Mouse (Mus musculus): ENCODE measurements around the gene Psg17. TPM values are rescaled to one million over a fixed set of nuclear protein-coding genes. Genes with fewer than 3 reads are reported as not detected.
"Not testable (repeated sequence)": the region's sequence is repeated elsewhere in the genome, so short reads cannot be mapped to it uniquely, and the experiment has no call there.

Psg17 gene
- 0.12 TPM in 1 of 2 replicates, not detected in the other for polyA plus RNA-seq (2016; fragmentation: Nextera tagmentation; extraction: Ambion mirVana)

DNA sequence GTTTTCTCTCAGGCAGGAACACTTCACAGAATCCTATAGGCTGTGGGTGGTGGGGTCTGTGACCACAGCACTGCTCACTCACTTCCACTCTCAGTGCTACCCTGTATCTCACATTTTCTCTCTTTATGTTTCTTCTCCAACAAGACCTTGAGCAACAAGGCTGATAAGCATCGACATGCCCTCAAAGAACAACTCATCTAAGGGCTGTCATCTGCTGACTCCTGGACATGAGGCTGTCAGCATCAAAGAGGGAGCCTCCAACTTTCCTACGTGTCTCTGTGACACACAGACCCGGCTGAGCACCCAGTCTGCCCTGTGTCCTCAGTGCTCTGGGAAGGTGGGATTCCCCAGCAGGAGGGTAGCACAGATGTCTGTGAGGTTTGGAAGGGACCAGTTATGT lies at the start of gene Psg17:
Gene Psg17, minus strand, starts transcription at position 101 of the 400 bp plus-strand sequence.
- Histone ChIP-seq H3K36me3 (replicated peaks) (no peaks in the 10 kb centered on the region), H3K9ac (no peak within 1 kb of the TSS), H3K4me2 (no peak within 1 kb of the TSS), H3K4me3 (replicated peaks) (no peak within 1 kb of the TSS), H3K9me3 (no peaks in the 10 kb centered on the region), H3K4me1 (no peaks in the 10 kb centered on the region), H3K27ac (no peak within 1 kb of the TSS), H3K27me3 (no peaks in the 10 kb centered on the region; the same call in 1 of the 2 replicates)
- no peak for ATAC-seq (ENCODE audit: low FRiP score)
- 78% methylated on average over 3 of the region's 3 CpGs for WGBS

DNA sequence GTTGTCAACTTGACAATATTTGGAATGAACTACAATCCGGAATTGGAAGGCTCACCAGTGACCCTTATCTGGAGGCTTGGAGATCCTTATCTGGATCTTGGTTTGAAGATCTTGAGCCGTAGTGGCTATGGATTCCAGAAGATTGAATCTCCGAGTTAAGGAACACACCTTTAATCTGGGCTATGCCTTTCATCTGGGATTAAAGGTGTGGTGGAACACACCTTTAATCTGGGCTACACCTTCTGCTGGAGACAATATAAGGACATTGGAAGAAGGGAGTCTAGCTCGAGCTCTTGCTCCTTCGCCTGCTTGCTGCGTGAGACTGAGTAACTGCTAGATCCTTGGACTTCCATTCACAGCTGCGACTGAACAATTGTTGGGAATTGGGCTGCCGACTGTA lies 49.6 kb upstream of the Psg17 start, which contains the start of gene Pglyrp1:
Gene Pglyrp1, plus strand, starts transcription at position 301 of the 400 bp plus-strand sequence.
- not testable (repeated sequence) for H3K4me2 ChIP-seq; H3K9ac ChIP-seq; H3K9me3 ChIP-seq; H3K27ac ChIP-seq; H3K36me3 ChIP-seq (replicated peaks); ATAC-seq (ENCODE audit: low FRiP score); H3K4me1 ChIP-seq; H3K27me3 ChIP-seq; H3K4me3 ChIP-seq (replicated peaks)
- whole genome bisulfite sequencing, result 100% methylated on average over 1 of the region's 8 CpGs

- Histone ChIP-seq H3K36me3 (replicated peaks) (no peaks in the 10 kb centered on the region), H3K4me3 (replicated peaks) (no peak overlapping the region), H3K4me2 (no peak overlapping the region), H3K27ac (no peak overlapping the region), H3K27me3 (no peaks in the 10 kb centered on the region), H3K4me1 (peaks cover 6% of the 10 kb centered on the region; the same call in 1 of the 2 replicates), H3K9ac (no peak overlapping the region), H3K9me3 (no peaks in the 10 kb centered on the region)
- WGBS, result 91% methylated on average over 2 of the region's 2 CpGs
- no peak for ATAC-seq (ENCODE audit: low FRiP score)
Measured at GRCm38 (mm10) chr7:18868491-18868890, 47.1 kb upstream of the Psg17 start.

GRCm38 (mm10) chr7:18862801-18863200 lies 41.4 kb upstream of the Psg17 start:
- Histone ChIP-seq H3K36me3 (replicated peaks) (no peaks in the 10 kb centered on the region), H3K27me3 (no peaks in the 10 kb centered on the region), H3K9ac (no peak overlapping the region), H3K4me3 (replicated peaks) (no peak overlapping the region), H3K4me2 (no peak overlapping the region), H3K4me1 (no peaks in the 10 kb centered on the region), H3K9me3 (no peaks in the 10 kb centered on the region), H3K27ac (no peak overlapping the region)
- 84% methylated on average over 6 of the region's 6 CpGs for WGBS
- ATAC-seq (ENCODE audit: low FRiP score), result no peak

DNA sequence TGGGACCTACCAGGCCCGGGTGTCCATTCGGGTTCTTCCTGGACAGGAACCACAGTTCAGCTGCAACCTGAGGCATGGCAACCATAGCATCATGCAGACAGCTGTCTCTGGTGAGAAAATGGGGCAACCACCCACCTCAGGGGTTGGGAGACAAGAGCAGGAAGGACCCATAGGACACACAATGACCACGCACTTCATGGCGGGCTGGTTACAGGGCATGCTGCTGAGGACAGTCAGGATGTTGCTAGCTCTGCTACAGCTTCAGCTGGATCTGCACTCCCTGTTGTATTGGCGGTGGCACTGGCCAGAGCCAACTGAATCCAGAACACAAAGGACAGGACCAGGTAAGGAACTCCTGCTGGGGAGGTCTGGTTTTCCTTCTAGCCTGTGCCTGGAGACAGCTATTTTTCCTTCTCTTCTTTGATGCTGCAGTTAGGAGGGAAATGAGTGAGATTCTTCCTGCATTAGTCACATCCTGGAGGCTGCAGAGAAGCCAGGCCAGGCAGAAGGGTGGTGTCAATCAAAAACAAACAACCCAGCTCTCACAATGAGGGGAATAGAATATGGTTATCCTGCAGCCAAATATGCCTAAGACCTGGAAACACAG lies 37.0 kb upstream of the Psg17 start:
- 81% methylated on average over 5 of the region's 5 CpGs for whole genome bisulfite sequencing
- H3K9me3 ChIP-seq, result no peaks in the 10 kb centered on the region
- no peak overlapping the region for H3K9ac ChIP-seq
- ATAC-seq (ENCODE audit: low FRiP score), result no peak
- H3K4me3 ChIP-seq (replicated peaks), result no peak overlapping the region
- no peaks in the 10 kb centered on the region for H3K4me1 ChIP-seq
- no peaks in the 10 kb centered on the region for H3K36me3 ChIP-seq (replicated peaks)
- H3K27ac ChIP-seq, result no peak overlapping the region
- H3K4me2 ChIP-seq, result no peak overlapping the region
- H3K27me3 ChIP-seq, result no peaks in the 10 kb centered on the region

GRCm38 (mm10) chr7:18848395-18848794 lies 27.0 kb upstream of the Psg17 start:
- Histone ChIP-seq H3K36me3 (replicated peaks) (no peaks in the 10 kb centered on the region), H3K4me2 (no peak overlapping the region), H3K27me3 (no peaks in the 10 kb centered on the region), H3K9me3 (no peaks in the 10 kb centered on the region), H3K4me3 (replicated peaks) (no peak overlapping the region), H3K9ac (no peak overlapping the region), H3K4me1 (no peaks in the 10 kb centered on the region), H3K27ac (no peak overlapping the region)
- 97% methylated on average over 1 of the region's 1 CpGs for WGBS
- ATAC-seq (ENCODE audit: low FRiP score), result no peak

DNA sequence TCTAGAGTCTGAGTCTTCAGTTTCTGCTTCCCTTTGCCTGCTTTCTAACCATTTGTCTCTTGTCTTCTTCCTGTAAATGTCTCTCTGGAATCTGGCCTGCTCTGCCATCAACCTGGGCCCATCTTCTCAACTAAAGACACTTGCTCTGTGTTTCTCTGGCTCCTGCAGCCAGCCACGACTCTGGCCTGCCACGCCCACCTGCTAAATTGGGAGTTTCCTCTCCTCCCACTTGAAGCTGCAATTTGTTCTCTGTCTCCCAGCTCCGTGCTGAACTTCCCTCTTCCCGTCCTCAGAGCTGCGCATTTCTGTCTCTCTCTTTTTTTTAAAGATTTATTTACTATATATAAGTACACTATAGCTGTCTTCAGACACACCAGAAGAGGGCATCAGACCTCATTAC lies 23.4 kb upstream of the Psg17 start:
- Histone ChIP-seq H3K4me1 (peaks cover 13% of the 10 kb centered on the region; the same call in 1 of the 2 replicates), H3K27me3 (no peaks in the 10 kb centered on the region), H3K9ac (no peak overlapping the region), H3K36me3 (replicated peaks) (no peaks in the 10 kb centered on the region), H3K9me3 (no peaks in the 10 kb centered on the region), H3K4me3 (replicated peaks) (no peak overlapping the region), H3K27ac (no peak overlapping the region), H3K4me2 (no peak overlapping the region)
- ATAC-seq (ENCODE audit: low FRiP score), result no peak
- WGBS, result 56% methylated on average over 5 of the region's 5 CpGs

GRCm38 (mm10) chr7:18841174-18841567 lies 19.8 kb upstream of the Psg17 start:
- Histone ChIP-seq H3K9ac (no peak overlapping the region), H3K9me3 (no peaks in the 10 kb centered on the region), H3K27me3 (no peaks in the 10 kb centered on the region), H3K36me3 (replicated peaks) (no peaks in the 10 kb centered on the region), H3K4me1 (peaks cover 13% of the 10 kb centered on the region; the same call in 1 of the 2 replicates), H3K4me2 (peak overlapping the region; percentile 57; the same call in 1 of the 2 replicates), H3K4me3 (replicated peaks) (no peak overlapping the region; the same call in 1 of the 2 replicates), H3K27ac (no peak overlapping the region)
- whole genome bisulfite sequencing, result 45% methylated on average over 1 of the region's 1 CpGs
- no peak for ATAC-seq (ENCODE audit: low FRiP score)

DNA sequence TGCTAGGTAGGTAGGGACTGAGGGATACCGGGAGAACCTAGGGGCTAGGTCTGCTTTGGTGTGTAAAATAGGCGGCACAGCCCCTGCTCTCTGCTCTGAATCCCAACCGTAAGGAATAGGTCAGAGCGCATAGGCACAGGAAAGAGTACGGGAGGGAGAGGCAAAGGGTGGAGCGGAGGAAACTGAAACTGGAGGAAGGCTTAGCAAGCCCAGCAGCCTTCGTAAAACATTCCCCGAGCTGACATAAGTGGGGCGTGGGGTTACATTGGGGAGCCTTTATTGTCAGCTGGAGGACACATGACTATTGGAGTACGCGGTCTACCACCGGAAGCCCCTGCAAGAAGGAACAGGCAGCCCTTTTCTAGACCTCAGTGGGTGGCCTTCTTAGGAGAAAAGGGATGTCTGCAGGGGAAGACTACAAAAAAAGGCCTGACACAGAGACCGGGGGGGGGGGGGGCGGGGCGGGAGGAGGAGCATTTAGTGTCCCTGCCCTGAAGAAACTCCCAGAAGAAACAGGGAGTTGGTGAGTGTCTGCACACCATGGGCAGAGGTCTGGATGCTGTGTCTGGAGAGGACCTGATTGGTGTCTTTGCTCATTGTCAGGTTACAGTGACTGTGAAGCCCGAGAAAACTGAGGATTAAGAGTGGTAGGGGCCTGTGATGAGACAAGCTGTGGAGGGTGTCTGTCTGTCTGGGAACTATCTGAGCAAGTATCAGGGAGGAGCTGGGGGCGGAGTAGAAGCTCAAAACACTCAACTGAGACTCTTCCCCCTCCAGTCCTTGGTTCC lies 19.2 kb upstream of the Psg17 start:
- 3% methylated on average over 14 of the region's 17 CpGs for WGBS
- Histone ChIP-seq H3K4me1 (peaks cover 13% of the 10 kb centered on the region; the same call in 1 of the 2 replicates), H3K27ac (peak overlapping the region; percentile 42; the same call in 1 of the 2 replicates), H3K4me2 (peak overlapping the region; percentile 57), H3K9ac (peak overlapping the region; percentile 49), H3K27me3 (no peaks in the 10 kb centered on the region), H3K9me3 (no peaks in the 10 kb centered on the region), H3K4me3 (replicated peaks) (peak overlapping the region; percentile 35), H3K36me3 (replicated peaks) (no peaks in the 10 kb centered on the region)
- peak; percentile 65 for ATAC-seq (ENCODE audit: low FRiP score)

- Histone ChIP-seq H3K36me3 (replicated peaks) (no peaks in the 10 kb centered on the region), H3K9me3 (no peaks in the 10 kb centered on the region), H3K4me1 (peaks cover 13% of the 10 kb centered on the region; the same call in 1 of the 2 replicates), H3K27ac (peak within 1 kb of the TSS; percentile 42; the same call in 1 of the 2 replicates), H3K9ac (peak within 1 kb of the TSS; percentile 49), H3K27me3 (no peaks in the 10 kb centered on the region), H3K4me2 (peak within 1 kb of the TSS; percentile 57), H3K4me3 (replicated peaks) (peak within 1 kb of the TSS; percentile 35)
- no peak for ATAC-seq (ENCODE audit: low FRiP score)
- WGBS, result 20% methylated on average over 3 of the region's 3 CpGs
Measured at GRCm38 (mm10) chr7:18839865-18840264, 18.5 kb upstream of the Psg17 start, which contains the start of gene Mill2. TSS of gene Mill2 (plus strand) at chr7:18839966.

- no peak for ATAC-seq (ENCODE audit: low FRiP score)
- H3K4me2 ChIP-seq, result no peak overlapping the region
- H3K9ac ChIP-seq, result no peak overlapping the region
- H3K27me3 ChIP-seq, result no peaks in the 10 kb centered on the region
- H3K36me3 ChIP-seq (replicated peaks), result no peaks in the 10 kb centered on the region
- 52% methylated on average over 13 of the region's 13 CpGs for WGBS
- H3K27ac ChIP-seq, result no peak overlapping the region
- H3K4me3 ChIP-seq (replicated peaks), result no peak overlapping the region
- H3K9me3 ChIP-seq, result no peaks in the 10 kb centered on the region
- H3K4me1 ChIP-seq, result no peaks in the 10 kb centered on the region
Measured at GRCm38 (mm10) chr7:18832298-18832697, 10.9 kb upstream of the Psg17 start.

DNA sequence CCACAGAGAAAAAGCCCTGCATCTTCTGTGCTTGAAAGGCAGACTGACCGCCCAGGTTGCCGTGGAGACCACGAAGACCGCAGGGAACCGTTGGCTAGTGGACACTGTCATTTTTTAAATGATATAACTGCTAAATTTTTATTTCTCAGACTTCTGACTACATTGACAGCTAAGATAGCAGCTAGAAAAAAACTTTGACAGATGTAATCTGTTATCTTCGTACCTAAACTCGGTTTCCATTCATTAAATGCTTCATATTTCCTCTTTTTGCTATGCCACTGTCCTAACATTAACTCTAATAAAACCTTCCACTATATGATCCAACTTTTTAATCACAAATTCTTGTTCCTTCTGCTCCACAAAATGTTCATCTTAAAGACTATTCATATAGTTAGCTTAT lies 8.1 kb upstream of the Psg17 start:
- no peak overlapping the region for H3K9ac ChIP-seq
- H3K27me3 ChIP-seq, result no peaks in the 10 kb centered on the region; the same call in 1 of the 2 replicates

More for the DNA sequence above, 8.1 kb upstream of the Psg17 start:
- Histone ChIP-seq H3K4me3 (replicated peaks) (no peak overlapping the region), H3K27ac (no peak overlapping the region), H3K9me3 (no peaks in the 10 kb centered on the region), H3K4me2 (no peak overlapping the region), H3K36me3 (replicated peaks) (no peaks in the 10 kb centered on the region), H3K4me1 (no peaks in the 10 kb centered on the region)
- 87% methylated on average over 7 of the region's 7 CpGs for WGBS
- no peak for ATAC-seq (ENCODE audit: low FRiP score)

All from forebrain, embryonic 12.5 days (tissue).